Mouse (Mus musculus) cerebellum, adult 9-11 months (tissue): ENCODE measurements at regions not wholly inside any gene's neighbourhood (a gene's known extent, or its start where the extent isn't known, plus 50 kb on each side); places are given as distances from the start of the nearest gene placed in this dataset.

ENCODE experiments used
- DNase-seq: peaks from one replicate; pipeline ENCODE4 v3.0.0; 2022

DNA sequence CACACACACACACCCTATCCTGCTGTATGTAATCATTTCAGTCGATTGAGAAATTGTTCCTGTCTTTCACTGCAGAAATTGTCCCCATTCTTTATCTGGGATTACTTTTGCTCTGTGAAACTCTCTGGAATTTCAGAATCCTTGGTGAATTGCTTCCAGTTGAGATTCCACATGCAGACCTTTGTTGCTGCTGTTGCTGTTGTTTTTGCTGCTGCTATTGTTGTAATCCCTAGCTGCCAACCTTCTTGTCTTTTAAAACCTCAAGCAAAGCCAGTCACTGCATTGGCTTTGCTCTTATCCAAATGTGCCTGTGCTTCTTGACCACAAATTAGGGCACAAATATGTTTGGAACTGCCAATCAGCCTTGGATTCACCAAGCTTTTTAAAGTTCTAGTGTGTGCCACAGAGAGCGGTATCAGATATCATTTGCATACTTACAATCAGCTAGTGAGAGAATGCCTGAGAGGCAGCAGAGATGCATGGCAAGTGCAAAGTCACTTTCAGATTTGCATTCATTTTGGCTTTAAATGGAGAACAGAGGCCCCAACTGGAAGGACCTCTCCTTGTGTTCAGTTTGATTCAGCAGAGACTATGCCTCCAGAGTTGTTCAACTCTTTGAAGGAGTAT is 1187.0 kb upstream of the Map3k7 start:
- DNase-seq = no peak

DNA sequence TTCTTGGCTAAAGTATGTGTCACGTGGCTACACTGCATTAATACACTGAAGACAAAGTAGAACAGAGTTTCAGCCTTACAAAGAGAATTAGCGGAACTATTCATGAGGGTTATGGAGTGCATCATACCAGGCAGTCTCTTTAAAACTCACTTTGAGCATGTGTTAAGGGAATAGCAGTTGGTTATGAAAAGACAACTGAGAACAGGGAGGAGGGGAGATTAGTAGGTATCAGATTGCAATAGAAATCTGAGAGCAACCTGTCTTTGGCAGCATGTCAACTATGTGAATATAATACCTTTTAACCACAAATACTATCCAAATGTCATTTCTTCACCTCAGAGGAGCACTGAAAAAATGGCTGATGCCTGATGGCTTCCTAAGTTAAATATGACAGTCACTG is 1182.2 kb upstream of the Map3k7 start:
- DNase-seq = no peak

- DNase-seq = no peak
Observed at GRCm38 (mm10) chr4:30789976-30790657, 1173.8 kb upstream of the Map3k7 start.

- no peak for DNase-seq
Observed at GRCm38 (mm10) chr4:30809798-30810197, 1154.1 kb upstream of the Map3k7 start.

DNA sequence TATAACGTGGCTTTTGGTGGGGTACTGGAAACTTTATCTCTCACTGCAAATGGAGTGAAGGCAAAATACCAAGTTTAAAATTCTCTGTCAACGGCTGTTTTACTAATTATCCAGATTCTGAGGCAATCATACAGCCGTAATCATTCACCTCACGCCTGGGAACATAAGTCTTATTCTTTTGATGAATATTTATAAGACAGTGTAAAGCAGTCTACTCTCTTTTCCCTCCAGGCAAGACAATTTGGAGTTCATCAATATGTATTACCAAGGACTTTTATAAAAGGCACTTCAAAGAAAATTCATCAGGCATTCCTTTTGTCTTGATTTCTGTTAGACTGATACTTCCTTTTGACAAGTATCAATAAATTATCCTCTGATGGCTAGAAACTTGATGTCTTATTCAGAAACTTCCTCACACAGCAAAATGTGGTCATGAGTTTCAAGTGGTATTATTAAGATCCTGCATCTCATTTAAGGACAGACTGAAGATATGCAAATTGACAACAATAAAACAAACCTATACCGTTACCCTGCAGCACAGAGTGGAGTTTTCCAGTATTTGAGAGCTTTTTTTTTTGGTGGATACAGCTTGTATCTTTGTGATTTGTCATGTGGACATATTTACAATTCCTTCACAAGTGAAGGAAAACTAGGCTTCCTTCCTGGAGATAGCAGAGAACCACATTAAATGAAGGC is 1108.4 kb upstream of the Map3k7 start:
- DNase-seq = no peak

- DNase-seq = no peak
Observed at GRCm38 (mm10) chr4:30904966-30905365, 1058.9 kb upstream of the Map3k7 start.

DNA sequence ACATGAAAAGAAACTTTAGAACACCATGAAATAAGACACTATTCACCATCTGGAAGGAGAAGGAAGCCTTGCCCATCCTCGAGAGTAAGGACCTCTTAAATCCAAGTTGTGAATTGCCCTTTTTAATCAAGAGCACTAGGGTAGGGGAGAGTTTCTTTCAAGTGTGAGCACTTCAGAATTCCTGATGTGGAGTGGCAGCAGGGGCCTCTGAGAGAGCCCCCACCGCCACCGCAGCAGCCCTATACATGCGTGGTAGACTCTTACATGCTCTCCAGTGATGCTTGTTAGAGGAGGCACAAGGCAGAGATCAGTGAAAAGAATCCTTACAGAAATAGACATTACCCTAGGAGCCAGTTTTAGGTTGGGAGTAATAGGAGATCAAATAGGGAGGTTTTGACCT is 1041.0 kb upstream of the Map3k7 start:
- no peak for DNase-seq

DNA sequence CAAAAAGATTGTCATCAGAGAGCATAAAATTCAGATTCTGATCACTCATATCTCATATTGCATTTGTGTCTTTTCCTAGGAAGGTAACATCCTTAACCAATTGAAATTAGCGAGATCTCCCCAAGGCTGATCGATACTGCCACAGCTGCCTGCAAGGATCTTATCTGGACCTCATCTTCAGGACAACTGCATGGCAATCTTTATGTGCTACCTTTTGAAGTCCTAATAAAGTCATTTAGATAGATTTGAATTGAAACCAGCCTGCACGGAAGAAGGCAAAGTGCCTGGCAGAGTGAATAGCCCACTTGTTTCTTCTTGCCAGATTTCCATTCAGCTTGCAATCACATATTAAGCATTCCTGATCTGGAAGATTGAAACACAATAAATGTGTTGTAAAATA is 1031.5 kb upstream of the Map3k7 start:
- DNase-seq = no peak

DNA sequence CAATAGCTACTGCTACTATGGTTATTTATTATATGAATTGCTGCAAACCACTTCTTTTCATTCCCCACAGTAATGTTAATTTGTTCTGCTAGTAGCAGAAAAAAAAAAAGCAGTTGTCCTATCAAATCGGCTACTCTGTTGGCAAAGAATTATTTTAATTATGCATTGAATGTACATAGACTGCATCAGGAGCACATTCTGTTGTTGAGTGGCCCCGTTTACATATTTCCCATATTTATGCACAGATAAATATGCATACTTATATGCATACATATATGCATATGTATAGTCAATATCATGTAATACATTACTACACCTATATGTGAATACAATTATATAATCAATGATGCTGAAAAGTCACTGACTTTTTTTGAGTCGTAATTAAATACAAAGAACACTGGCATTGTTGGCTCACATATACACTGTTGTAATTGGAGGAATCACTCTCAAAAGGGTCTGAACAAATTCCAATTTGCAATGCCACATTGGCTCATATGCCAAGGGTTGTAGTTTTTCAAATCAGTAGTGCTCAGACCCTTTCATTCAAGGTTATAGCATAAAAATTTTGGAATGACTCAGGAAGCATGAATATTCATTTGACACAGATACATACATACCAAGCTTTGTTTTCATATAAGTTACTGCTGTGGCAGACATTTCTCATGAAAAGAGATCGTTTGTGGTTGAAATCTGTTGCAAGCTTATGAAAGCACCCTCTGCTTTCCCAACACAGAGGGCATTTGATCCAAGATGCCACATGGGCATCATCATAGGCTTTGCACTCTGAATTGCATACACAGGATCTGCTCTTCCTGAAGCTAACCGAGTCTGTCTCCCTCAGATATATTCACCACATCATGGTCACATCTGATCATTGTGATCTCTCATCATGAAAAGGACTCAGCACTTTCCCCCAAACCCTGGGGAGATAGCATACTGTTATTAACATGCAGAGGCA is 1030.6 kb upstream of the Map3k7 start:
- DNase-seq = no peak

DNA sequence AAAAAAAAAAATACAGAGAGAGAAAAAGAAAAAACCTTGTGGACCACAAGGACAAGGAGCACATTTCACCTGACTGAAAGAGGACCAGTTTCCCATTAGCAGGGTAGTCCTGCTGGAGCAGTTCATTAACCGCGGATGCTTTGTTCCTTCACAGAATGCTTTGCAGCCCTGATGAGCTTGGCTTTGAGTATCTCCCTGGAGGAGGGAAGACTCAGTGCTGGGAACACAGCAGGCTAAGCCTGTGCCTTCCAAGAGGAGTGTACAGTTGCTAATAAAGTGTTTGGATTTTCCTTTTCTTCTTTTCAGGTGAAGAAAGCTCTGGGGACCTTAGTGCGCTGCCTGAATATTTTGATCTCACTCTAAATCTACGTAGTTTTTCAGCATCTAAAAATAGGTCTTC is 980.3 kb upstream of the Map3k7 start:
- DNase-seq = no peak

DNA sequence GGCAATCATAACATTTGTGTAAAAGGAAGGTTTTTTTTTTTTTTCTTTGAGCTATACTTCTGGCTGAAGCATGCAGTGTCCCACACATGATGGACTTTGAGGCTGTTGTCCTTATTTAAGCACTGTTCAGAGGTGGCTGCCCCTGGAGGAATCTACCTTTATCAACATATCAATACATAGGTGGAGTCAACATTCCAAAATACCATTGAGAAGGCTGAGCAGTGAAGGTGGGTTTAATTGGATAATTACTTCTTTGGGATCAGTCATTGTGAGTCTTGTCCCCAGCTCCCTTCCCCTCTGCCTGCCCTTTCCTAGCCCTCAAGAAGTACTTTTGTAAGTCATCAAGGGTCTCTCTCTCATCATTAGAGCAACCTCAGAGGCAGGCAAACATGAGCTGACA is 951.9 kb upstream of the Map3k7 start:
- DNase-seq = no peak

DNA sequence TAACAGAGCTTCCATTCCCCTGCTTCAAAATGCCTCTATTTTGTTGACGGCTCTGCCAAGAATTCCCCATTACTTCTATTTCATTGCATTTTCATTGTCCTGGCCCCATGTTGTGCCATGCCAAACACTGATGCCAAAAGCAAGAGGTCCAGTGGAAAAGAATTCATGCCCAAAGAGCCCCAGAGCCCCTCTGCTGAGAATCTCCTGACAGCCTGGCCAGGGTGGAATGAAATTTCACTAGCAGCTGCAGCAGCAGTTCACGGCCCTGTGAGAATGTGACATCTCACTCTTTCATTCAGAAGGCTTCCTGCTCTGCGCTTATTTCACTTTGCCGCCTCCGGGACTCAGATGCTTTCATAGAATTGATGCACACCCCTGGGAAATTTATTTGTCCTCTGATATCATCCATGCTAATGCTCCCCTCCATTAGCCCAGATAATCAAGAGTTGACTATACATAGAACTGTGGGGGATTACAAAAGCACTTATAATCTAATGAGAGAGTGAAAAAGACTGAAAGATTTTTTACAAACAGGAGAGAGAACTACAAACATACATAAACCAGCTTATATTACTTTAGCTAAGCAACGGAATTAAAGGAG is 911.7 kb upstream of the Map3k7 start:
- no peak for DNase-seq

DNA sequence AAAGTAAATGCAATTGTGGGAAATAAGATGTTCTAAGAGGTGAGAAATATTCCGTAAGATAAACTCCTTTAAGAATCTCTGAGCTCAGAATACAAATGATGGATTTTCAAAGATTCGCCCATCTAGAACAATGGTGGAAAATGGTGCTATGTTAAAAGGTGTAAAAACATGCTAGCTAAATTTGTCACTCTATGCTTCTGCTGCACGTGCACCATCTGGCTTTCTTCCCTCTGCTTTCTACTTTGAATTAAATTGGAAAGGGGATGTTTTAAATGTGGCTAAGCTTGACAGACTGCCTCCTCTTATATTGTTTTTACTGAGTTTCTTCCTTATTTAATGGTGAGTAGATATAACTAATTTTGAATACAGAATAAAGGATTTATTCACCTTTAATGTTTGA is 887.7 kb upstream of the Map3k7 start:
- no peak for DNase-seq

DNA sequence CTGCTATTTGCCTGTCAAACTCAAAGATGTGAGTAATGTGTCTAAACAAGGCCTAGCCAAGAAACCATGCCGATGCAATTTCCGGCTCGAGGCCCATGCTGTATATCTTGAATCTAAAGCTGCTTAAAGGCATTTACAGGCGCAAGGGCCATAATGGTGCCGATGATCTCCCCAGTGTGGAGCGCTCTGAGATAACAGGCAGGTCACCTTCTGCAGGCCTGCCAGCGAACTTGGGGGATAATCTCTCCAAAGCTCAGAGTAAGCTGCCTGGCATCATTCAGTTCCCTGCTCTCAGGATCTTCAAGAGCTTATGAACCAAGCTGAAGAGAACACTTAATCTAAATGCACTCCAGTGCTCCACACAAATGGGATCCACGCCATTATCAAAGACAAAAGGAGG is 842.3 kb upstream of the Map3k7 start:
- DNase-seq = no peak

- no peak for DNase-seq
Observed at GRCm38 (mm10) chr4:31143166-31143565, 820.7 kb upstream of the Map3k7 start.

DNA sequence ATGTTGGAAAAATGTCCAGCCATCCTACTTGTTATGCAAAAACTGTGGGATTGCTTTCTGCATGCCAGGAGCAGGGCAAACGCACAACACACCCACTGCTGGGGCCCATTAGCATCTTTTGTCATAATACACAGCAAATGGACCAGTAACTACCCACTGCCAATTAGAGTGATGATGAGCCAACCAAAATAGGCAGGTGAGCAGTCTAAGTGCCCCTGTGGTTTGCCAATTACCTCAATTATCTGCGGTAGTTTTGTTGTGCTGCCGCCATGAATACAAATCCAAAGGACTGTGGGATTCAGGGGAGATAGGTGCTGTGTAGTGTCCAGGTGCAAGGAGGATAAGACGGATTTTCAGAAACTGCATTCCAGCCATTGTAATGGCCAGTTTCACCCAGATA is 796.5 kb upstream of the Map3k7 start:
- no peak for DNase-seq

DNA sequence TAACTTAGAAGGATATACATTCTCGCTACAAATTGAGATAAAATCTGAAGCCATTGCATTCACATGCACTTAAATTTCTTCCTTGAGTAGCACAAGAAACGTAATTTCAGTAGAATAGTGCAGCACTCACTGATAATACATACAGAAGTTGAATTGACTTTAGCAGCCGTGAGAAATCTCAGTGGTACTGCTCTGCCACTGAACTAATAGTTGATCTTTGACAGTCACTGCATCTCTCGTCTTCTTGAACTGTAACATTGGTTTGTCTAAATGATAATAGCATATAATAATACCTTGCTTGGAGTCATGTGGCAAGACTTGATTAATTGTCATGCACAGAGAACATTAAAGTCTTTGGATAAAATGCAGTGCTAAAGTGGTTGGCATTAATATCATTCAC is 795.5 kb upstream of the Map3k7 start:
- DNase-seq = no peak

- DNase-seq = no peak
Observed at GRCm38 (mm10) chr4:31171190-31171589, 792.7 kb upstream of the Map3k7 start.

DNA sequence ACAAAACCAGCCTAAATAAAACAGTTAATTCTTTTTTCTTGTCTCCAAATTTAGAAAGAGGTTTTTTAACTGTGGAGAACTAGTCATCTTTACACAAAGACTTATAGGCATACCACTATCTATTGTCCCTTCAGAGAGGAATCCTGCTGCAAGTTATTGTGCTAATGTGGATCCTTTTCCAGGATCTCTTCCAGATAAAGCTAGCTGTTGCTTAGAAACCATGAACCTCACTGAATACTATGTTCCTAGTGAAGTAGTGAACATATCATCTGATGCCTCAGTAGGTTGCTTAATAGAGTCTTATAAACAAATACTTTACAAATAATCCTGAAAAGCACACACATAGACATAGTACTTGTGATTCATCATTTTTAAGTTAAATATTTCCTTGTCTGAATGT is 766.0 kb upstream of the Map3k7 start:
- no peak for DNase-seq

DNA sequence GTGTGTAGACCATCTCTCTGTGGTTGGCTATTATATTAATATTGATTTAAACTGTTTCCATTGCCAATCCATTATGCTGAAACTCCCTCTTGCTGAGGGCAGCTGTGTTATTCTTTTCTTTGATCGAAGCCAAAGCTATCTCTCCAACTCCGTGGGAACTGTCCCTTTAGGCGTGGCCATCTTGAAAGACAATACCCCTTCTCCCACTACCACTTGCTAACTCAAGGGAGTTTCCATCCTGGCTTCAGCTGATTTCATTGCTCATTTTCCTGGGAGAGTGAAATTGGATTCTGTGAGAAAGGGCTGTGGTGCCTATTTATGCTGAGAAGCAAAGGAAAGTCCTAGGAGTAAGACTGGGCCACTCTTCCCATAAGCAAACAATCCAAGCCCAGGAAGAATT is 760.6 kb upstream of the Map3k7 start:
- no peak for DNase-seq

DNA sequence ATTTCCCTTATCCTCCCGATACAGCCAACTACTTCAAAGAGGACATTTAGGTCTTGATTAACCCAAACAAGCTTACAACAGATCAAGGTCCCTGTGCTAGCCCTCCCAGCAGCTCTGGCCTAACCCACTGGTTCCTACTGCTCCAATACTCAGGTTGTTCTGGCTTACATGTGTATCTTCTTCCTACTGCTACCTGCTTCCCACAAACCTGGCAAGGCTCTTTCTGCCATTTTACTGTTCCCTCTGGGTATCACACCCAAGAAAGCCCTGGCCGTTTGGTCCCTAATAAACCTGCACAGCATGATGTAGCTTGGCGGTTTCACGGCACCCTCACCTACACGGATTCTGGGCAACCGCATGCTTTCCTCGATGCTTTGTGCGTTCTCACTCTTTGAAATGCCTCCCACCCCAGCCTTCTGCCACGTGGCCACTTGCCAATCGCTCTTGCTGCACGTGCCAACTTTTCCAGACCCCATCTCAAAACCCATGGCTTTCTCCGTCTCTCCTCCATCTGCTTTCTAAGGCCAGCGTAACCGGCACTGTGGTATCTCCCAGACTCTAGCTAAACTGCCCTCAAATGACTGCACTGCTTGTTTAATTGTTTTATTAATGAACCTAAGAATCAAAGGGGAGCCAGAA is 758.4 kb upstream of the Map3k7 start:
- no peak for DNase-seq

DNA sequence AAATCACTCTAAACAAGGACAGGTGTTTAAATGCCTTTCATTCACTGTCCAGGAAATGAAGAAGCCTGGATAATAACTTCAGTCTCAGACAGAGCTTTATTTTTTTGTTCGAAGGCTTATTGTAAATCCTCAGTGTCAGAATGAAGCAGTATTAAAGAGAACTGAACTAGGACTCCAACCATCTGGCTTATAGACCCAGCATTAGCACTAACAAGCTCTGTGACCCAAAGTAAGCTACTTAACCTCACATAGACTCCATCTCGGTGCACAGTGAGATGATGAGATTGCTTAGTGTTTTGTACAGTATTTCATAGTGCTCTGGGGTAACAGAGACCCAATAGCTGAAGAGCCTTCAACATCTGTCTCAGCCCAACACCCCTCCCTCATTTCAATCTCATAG is 738.2 kb upstream of the Map3k7 start:
- DNase-seq = no peak
